Mouse (Mus musculus): Measurements from ENCODE around the gene Rnf227. TPM values are rescaled to one million over a fixed set of nuclear protein-coding genes. Genes with fewer than 3 reads are reported as not detected.

Rnf227 gene
- polyA plus RNA-seq, 1 experiment from 2014 or later: 17.2 TPM

DNA sequence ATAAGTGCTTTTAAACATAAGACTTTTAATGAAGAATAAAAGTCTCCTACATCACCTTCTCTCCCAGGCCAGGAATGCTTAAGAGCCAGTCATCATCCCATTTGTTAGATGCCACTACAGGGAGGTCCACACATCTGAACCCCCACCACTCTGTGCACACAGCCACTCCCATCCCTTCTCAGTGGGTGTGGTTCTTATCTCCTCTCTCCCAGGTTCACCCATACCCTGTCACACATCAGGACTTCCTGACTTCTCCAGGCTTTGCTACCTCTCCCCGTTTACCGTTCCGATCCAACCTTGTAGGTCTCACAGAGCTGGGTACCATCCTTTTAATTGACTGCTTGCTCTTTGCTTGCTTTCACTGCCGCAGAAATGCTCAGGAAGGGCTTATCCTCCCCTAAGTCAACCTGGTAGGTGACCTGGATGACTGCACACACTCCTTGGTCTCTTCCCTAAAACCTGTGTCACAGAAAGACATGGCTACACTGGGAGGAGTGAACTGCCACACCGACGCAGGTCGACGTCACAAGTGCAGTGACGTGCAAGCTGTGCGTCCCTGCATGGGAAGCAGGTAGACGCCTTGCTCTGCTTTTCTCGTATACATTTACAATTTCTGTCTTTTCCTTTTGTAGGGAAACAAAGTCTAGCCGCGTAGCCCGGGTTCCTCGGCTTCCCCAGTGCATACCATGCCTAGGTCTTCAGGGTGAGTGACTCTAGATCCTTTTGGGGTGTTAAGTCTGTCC is 33.1 kb downstream of the Rnf227 start:
- Histone ChIP-seq H3K27ac (no peak overlapping the region), H3K27me3 (no peaks in the 10 kb centered on the region), H3K4me2 (no peak overlapping the region), H3K9ac (no peak overlapping the region), H3K4me1 (peaks cover 21% of the 10 kb centered on the region), H3K36me3 (peaks cover 19% of the 10 kb centered on the region; the same call in 1 of the 2 replicates), H3K4me3 (no peak overlapping the region), H3K9me3 (no peaks in the 10 kb centered on the region)
- 91% methylated on average over 16 of the region's 16 CpGs for WGBS
- no peak for ATAC-seq (ENCODE audit: insufficient number of reproducible peaks, low FRiP score, low TSS enrichment, low read depth)

DNA sequence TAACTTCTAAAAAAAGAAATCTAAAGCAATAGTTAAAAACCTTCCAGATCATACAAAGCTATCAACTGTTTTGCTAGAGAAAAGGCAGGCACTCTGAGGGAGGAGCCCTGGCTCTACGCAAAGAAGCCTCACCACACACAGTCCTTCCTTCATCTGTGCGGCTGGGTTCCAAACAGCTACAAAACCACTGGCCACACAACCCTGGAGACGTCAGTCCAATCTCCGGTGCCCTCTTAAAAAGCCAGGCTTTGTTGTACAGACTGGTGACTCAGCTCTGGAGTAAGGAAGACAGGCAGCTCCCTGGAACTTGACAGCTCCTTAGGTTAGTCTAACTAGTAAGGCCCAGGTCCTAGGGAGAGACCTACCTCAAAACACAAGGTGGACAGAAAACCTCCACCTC is 35.4 kb downstream of the Rnf227 start:
- H3K4me3 ChIP-seq: no peak overlapping the region
- no peak overlapping the region for H3K27ac ChIP-seq
- no peak overlapping the region for H3K9ac ChIP-seq
- no peak overlapping the region for H3K4me2 ChIP-seq
- peaks cover 19% of the 10 kb centered on the region for H3K4me1 ChIP-seq
- H3K9me3 ChIP-seq: no peaks in the 10 kb centered on the region
- ATAC-seq (ENCODE audit: insufficient number of reproducible peaks, low FRiP score, low TSS enrichment, low read depth): no peak
- 83% methylated on average over 4 of the region's 4 CpGs for WGBS
- peaks cover 21% of the 10 kb centered on the region; the same call in 1 of the 2 replicates for H3K36me3 ChIP-seq
- H3K27me3 ChIP-seq: no peaks in the 10 kb centered on the region

DNA sequence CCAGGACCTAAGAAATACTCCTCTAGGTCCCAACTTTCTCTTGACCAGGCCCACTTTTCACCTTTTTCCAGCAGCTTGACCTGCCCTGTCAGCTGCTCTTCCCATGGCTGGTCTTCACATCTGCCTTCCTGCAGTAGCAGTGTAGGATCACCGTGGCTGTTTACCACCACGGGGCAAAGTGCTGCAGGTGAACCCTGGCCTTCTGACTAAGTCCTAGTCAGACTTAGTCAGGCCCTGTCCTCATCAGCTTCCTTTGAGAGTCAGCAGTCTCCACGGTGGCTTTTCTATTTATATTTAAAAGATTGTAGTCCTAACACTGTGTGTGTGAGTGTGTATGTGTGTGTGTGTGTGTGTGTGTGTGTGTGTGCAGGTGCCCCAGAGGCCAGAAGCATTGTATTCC is 37.5 kb downstream of the Rnf227 start:
- ATAC-seq (ENCODE audit: insufficient number of reproducible peaks, low FRiP score, low TSS enrichment, low read depth): no peak
- H3K27me3 ChIP-seq: no peaks in the 10 kb centered on the region
- H3K36me3 ChIP-seq: peaks cover 21% of the 10 kb centered on the region; the same call in 1 of the 2 replicates
- WGBS: 82% methylated on average over 3 of the region's 3 CpGs
- H3K4me1 ChIP-seq: peaks cover 3% of the 10 kb centered on the region; the same call in 1 of the 2 replicates
- H3K9ac ChIP-seq: no peak overlapping the region
- no peak overlapping the region for H3K27ac ChIP-seq
- no peaks in the 10 kb centered on the region for H3K9me3 ChIP-seq
- H3K4me2 ChIP-seq: no peak overlapping the region
- no peak overlapping the region for H3K4me3 ChIP-seq

DNA sequence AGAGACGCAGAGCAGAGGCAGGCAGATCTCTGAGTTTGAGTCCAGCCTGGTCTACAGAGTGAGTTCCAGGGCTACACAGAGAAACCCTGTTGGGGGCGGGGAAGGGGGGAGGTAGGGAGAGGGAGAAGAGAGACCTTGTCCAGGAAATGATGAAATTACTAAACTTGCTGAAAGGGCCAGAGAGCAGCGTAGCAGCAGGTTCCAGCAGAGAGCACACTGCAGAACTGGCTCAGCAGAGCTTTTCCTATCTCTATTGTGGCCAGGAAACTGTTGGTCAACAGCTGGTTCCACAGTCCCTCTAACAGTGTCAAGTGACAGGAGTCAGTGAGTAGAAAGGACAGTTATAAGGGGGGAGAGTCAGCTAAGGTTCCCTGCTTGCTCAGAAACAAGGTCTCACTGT is 39.3 kb downstream of the Rnf227 start:
- Histone ChIP-seq H3K4me3 (no peak overlapping the region), H3K9me3 (no peaks in the 10 kb centered on the region), H3K4me2 (no peak overlapping the region), H3K9ac (no peak overlapping the region), H3K27ac (no peak overlapping the region), H3K36me3 (peaks cover 11% of the 10 kb centered on the region; the same call in 1 of the 2 replicates), H3K4me1 (peaks cover 4% of the 10 kb centered on the region; the same call in 1 of the 2 replicates), H3K27me3 (no peaks in the 10 kb centered on the region)
- ATAC-seq (ENCODE audit: insufficient number of reproducible peaks, low FRiP score, low TSS enrichment, low read depth): no peak
- WGBS: 80% methylated on average over 3 of the region's 3 CpGs

DNA sequence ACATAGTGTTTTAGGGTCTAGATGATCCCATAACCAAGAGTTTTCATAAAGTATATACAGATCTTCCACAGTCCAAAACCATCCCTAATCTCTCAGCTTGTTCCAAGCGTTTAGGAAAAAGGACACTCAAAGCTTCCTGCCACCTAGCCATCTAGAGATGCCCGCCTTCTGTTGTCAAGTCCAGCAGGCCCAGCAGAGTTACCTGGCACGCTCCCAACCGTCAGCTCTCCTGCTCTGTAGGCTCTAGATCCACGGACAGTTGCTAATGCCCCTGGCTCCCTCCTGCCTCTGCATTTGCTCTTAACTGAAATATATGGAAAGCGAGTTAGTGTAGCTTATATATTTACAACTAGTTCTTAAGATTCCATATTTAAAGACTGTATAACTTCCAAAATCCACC is 41.1 kb downstream of the Rnf227 start:
- Histone ChIP-seq H3K36me3 (peaks cover 11% of the 10 kb centered on the region; the same call in 1 of the 2 replicates), H3K9me3 (no peaks in the 10 kb centered on the region), H3K27ac (no peak overlapping the region), H3K27me3 (no peaks in the 10 kb centered on the region), H3K4me3 (no peak overlapping the region), H3K4me2 (no peak overlapping the region), H3K9ac (no peak overlapping the region), H3K4me1 (peaks cover 4% of the 10 kb centered on the region; the same call in 1 of the 2 replicates)
- 79% methylated on average over 6 of the region's 6 CpGs for WGBS
- no peak for ATAC-seq (ENCODE audit: insufficient number of reproducible peaks, low FRiP score, low TSS enrichment, low read depth)

DNA sequence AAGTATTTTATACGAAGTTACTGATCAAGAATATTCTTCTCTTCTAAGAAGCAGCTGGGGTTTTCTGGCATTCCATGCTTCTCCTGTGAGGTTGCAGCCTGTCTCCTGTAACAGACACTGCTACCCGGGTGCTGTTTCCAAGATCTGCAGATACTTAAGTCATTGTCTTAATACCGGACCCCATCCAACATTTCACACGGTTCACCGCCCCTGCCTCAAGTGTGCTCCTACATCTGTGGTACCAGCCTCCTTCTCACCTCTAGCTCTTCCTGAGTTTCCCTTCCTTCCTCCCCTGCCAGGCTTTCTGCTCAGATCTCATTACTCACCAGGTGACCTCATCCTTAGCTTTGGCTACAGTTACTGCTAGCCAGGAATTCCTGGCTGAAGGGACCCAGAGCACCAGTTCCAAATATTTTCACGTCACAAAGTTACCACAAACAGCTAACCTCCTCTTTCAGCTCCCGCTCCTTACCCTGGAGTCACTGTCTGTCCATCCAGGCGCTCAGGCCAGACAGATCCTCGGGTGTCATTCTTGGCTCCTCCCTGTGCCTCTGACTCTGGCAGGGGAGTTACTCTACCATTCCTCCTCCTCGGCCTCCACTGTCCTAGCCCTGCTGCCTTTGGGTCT is 42.3 kb downstream of the Rnf227 start:
- Histone ChIP-seq H3K9ac (no peak overlapping the region), H3K4me2 (no peak overlapping the region), H3K27me3 (no peaks in the 10 kb centered on the region), H3K4me3 (no peak overlapping the region), H3K4me1 (peaks cover 4% of the 10 kb centered on the region; the same call in 1 of the 2 replicates), H3K27ac (peak overlapping the region; percentile 9; the same call in 1 of the 2 replicates), H3K36me3 (peaks cover 9% of the 10 kb centered on the region; the same call in 1 of the 2 replicates), H3K9me3 (no peaks in the 10 kb centered on the region)
- no peak for ATAC-seq (ENCODE audit: insufficient number of reproducible peaks, low FRiP score, low TSS enrichment, low read depth)
- WGBS: 59% methylated on average over 10 of the region's 10 CpGs

DNA sequence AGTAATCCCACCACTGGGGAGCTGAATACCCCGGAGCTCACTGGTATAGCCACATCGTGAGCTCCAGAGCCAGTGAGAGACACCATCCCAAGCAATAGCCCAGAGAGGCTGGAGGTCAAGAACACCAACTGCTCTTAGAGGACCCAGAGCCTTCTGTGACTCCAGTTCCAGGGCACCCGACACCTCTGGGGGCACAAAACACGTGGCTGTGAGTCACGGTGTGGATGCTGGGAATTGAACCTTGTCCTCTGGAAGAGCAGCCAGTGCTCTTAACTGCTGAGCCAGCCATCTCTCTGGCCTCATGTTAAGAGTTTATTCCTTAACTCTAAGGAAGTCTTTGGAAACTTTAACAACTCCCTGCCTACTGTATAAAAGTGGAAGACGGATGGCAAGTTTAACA is 44.7 kb downstream of the Rnf227 start:
- H3K4me1 ChIP-seq: peaks cover 7% of the 10 kb centered on the region
- no peak overlapping the region for H3K4me2 ChIP-seq
- 0 out of 2 replicates have a peak, but pooled peaks cover 4% of the 10 kb centered on the region for H3K36me3 ChIP-seq
- H3K9ac ChIP-seq: no peak overlapping the region
- no peak overlapping the region for H3K4me3 ChIP-seq
- H3K9me3 ChIP-seq: no peaks in the 10 kb centered on the region
- no peak overlapping the region for H3K27ac ChIP-seq
- no peak for ATAC-seq (ENCODE audit: insufficient number of reproducible peaks, low FRiP score, low TSS enrichment, low read depth)
- H3K27me3 ChIP-seq: no peaks in the 10 kb centered on the region
- 71% methylated on average over 6 of the region's 6 CpGs for WGBS

DNA sequence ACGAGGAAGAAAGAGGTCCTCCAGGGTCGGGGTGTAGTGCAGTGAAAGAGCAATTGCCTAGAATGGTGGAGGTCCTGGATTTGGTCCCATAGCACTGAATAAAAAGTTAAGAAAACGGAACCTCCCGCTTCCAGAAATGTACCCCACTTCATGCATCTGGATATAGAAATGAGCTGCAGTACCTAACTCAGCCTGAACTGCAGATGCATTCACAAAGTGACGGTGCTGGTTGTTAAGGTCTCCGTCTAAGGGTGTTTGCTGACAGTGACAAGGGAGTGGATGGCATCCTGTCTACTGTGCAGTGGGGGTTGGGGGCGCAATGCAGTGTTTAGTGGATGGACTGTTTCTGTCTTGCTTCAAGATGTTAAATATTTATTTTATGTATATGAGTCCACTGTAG is 46.5 kb downstream of the Rnf227 start:
- Histone ChIP-seq H3K4me2 (no peak overlapping the region), H3K9me3 (no peaks in the 10 kb centered on the region), H3K36me3 (0 out of 2 replicates have a peak, but pooled peaks cover 4% of the 10 kb centered on the region), H3K27ac (no peak overlapping the region), H3K4me1 (peaks cover 9% of the 10 kb centered on the region), H3K9ac (no peak overlapping the region), H3K4me3 (no peak overlapping the region), H3K27me3 (no peaks in the 10 kb centered on the region)
- 75% methylated on average over 7 of the region's 7 CpGs for WGBS
- no peak for ATAC-seq (ENCODE audit: insufficient number of reproducible peaks, low FRiP score, low TSS enrichment, low read depth)

DNA sequence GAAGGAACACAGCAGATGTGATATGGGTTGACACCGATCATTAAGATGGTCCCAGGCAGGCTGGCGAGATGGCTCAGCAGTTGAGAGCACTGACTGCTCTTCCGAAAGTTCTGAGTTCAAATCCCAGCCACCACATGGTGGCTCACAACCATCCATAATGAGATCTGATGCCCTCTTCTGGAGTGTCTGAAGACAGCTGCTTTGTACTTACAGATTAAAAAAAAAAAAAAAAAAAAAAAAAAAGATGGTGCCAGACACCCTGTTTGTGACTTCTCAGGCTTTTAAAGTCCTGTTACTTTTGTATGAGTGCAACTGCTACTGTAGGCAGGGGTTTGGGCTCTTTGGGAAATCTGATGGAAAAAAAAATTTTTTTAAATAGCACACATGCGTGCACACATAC is 48.4 kb downstream of the Rnf227 start:
- Histone ChIP-seq H3K4me2 (no peak overlapping the region), H3K9ac (no peak overlapping the region), H3K9me3 (no peaks in the 10 kb centered on the region), H3K36me3 (peaks cover 8% of the 10 kb centered on the region; the same call in 1 of the 2 replicates), H3K4me3 (no peak overlapping the region), H3K4me1 (peaks cover 5% of the 10 kb centered on the region), H3K27ac (no peak overlapping the region; the same call in 1 of the 2 replicates), H3K27me3 (no peaks in the 10 kb centered on the region)
- ATAC-seq (ENCODE audit: insufficient number of reproducible peaks, low FRiP score, low TSS enrichment, low read depth): no peak
- WGBS: 93% methylated on average over 4 of the region's 4 CpGs

DNA sequence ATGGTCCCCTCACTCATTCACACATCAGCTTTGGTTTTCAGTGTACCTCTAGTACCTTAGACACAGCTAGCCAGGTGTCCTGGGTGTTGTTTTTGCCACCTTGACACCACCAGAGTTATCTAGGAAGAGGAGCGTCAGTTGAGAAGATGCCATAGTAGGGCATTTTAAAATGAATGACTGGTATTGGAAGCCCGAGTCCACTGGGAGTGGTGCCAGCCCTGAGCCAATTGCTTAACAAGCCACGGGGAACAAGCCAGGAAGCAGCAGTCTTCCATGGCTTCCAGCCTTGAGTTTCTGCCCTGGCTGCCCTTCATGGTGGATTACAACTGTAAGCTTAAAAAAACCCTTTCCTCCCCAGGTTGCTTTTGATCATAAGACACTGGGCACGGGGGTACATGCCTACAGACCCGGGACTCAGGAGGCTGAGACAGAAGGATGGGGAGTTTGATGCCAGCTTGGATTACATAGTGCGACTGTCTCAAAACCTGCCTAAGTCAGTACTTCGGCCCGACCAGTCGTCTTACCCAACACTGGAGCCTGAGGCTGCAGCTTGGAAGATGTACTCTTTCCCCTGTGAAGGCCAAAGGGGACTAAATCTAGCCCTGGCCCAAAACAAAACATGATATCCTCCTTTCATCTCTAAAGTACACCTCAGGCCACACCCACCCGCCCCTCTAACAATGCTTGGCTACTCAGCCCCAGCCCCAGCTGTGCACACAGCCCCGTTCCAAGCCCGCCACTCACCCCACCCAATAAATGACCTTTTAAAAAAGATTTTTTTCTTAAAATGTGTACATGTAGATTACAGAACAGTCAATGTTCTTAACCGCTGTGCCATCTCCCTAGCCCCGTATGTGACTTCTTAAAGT is 49.5 kb downstream of the Rnf227 start:
- H3K9ac ChIP-seq: no peak overlapping the region
- no peak overlapping the region for H3K27ac ChIP-seq
- H3K9me3 ChIP-seq: no peaks in the 10 kb centered on the region
- peaks cover 8% of the 10 kb centered on the region; the same call in 1 of the 2 replicates for H3K36me3 ChIP-seq
- H3K4me3 ChIP-seq: no peak overlapping the region
- H3K4me1 ChIP-seq: peaks cover 12% of the 10 kb centered on the region
- WGBS: 64% methylated on average over 14 of the region's 14 CpGs
- no peak overlapping the region for H3K4me2 ChIP-seq
- H3K27me3 ChIP-seq: no peaks in the 10 kb centered on the region
- ATAC-seq (ENCODE audit: insufficient number of reproducible peaks, low FRiP score, low TSS enrichment, low read depth): 0 out of 2 replicates have a peak, but pooled peaks have one; percentile 2

DNA sequence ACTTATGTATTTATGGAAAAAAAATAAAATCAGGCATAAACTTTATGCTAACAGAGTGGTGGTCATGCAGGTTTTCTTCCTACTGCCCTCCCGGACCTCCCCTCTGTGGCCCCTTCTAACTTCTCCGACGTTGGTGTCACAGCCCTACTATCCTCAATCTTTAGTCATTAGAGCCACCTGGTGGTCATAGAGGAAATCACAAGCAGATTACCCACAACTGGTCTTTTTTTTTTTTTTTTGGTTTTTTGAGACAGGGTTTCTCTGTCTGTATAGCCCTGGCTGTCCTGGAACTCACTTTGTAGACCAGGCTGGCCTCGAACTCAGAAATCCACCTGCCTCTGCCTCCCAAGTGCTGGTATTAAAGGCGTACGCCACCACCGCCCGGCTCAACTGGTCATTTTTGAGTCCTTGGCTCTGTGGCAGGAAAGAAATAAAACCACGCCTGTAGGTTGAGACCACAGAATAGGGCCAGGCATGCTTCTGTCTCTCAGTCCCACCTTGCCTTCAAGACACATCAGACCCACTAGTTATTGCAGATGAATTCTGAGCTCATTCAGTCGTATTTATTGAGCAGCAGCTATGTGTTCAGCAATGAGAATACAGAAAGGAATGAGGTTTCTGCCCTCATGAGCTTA is 50.3 kb downstream of the Rnf227 start:
- H3K9me3 ChIP-seq: no peaks in the 10 kb centered on the region
- H3K4me3 ChIP-seq: no peak overlapping the region
- peaks cover 12% of the 10 kb centered on the region for H3K4me1 ChIP-seq
- no peak overlapping the region for H3K4me2 ChIP-seq
- H3K27me3 ChIP-seq: no peaks in the 10 kb centered on the region
- no peak overlapping the region for H3K9ac ChIP-seq
- peaks cover 7% of the 10 kb centered on the region; the same call in 1 of the 2 replicates for H3K36me3 ChIP-seq
- ATAC-seq (ENCODE audit: insufficient number of reproducible peaks, low FRiP score, low TSS enrichment, low read depth): 0 out of 2 replicates have a peak, but pooled peaks have one; percentile 10
- WGBS: 52% methylated on average over 10 of the region's 10 CpGs
- no peak overlapping the region for H3K27ac ChIP-seq
